Mouse (Mus musculus) liver, postnatal 0 days (tissue): Measurements from ENCODE around the gene Rad51b. TPM values are rescaled to one million over a fixed set of nuclear protein-coding genes. Genes with fewer than 3 reads are reported as not detected.

Experiments
- ATAC-seq: fragments of 200-750 bp; cut with Nextera tagmentation; 2 replicates; pipeline ENCODE4 v1.8.0; 2017; ENCODE audit warnings: mild to moderate bottlenecking, moderate library complexity
- DNase-seq: peaks from one replicate; pipeline ENCODE4 v3.0.0-alpha.2; 2016
- H3K27ac ChIP-seq: fragments of 300-500 bp; sonication (generic); 2 replicates; pipeline ENCODE4 v1.5.1; 2014; ENCODE audit warnings: antibody characterized with exemption, moderate library complexity, mild to moderate bottlenecking, low read depth
- H3K27me3 ChIP-seq: fragments of 300-500 bp; sonication (generic); 2 replicates; pipeline ENCODE4 v1.6.1; 2014; ENCODE audit warnings: low read length, control low read depth, mixed read lengths; ENCODE audit not compliant: insufficient read depth
- H3K36me3 ChIP-seq: fragments of 300-500 bp; sonication (generic); replicated peaks from 2 replicates; pipeline ENCODE4 v1.6.1; 2014; ENCODE audit warnings: mild to moderate bottlenecking, control low read depth, low read length, moderate library complexity, mixed read lengths; ENCODE audit not compliant: insufficient read depth
- H3K4me1 ChIP-seq: fragments of 300-500 bp; sonication (generic); 2 replicates; pipeline ENCODE4 v1.6.1; 2014; ENCODE audit warnings: antibody characterized with exemption, mild to moderate bottlenecking, control low read depth; ENCODE audit not compliant: insufficient read depth
- H3K4me2 ChIP-seq: fragments of 300-500 bp; sonication (generic); 2 replicates; pipeline ENCODE4 v1.6.1; 2014; ENCODE audit warnings: low read depth, mild to moderate bottlenecking, low read length, moderate library complexity, mixed read lengths
- H3K4me3 ChIP-seq: fragments of 300-500 bp; sonication (generic); 2 replicates; pipeline ENCODE4 v1.5.1; 2014; ENCODE audit warnings: low read depth, low read length
- H3K9ac ChIP-seq: fragments of 300-500 bp; sonication (generic); replicated peaks from 2 replicates; pipeline ENCODE4 v1.6.1; 2014; ENCODE audit warnings: mild to moderate bottlenecking, moderate library complexity
- H3K9me3 ChIP-seq: fragments of 300-500 bp; sonication (generic); 2 replicates; pipeline ENCODE4 v1.6.1; 2016; ENCODE audit warnings: mild to moderate bottlenecking, control low read depth, low read length, mixed read lengths
- CTCF ChIP-seq: sonication (generic); IDR thresholded peaks from 2 replicates; pipeline ENCODE4 v1.5.1; 2016; ENCODE audit warnings: antibody characterized with exemption, low read depth
- EP300 ChIP-seq: IDR thresholded peaks from 2 replicates; pipeline ENCODE4 v1.6.1; 2016; ENCODE audit warnings: antibody characterized with exemption, low read depth, mild to moderate bottlenecking
- WGBS: fragments of 180-500 bp; shearing (Covaris S2); extraction: QIAGEN DNeasy Blood & Tissue Kit; methylation state at CpG from one replicate; pipeline ENCODE4 v1.1.7; 2014; ENCODE audit not compliant: insufficient replicate concordance; 5-methylcytosine and 5-hydroxymethylcytosine counted together
- polyA plus RNA-seq: library from polyadenylated mRNA; unstranded; fragments of >200 nt; fragmentation: Nextera tagmentation; extraction: Ambion mirVana; gene quantifications from 2 replicates; pipeline ENCODE4 v1.2.1, GENCODE M21; 2015

Gene Rad51b
- polyA plus RNA-seq, 1 experiment from 2014 or later: 2.5 TPM

DNA sequence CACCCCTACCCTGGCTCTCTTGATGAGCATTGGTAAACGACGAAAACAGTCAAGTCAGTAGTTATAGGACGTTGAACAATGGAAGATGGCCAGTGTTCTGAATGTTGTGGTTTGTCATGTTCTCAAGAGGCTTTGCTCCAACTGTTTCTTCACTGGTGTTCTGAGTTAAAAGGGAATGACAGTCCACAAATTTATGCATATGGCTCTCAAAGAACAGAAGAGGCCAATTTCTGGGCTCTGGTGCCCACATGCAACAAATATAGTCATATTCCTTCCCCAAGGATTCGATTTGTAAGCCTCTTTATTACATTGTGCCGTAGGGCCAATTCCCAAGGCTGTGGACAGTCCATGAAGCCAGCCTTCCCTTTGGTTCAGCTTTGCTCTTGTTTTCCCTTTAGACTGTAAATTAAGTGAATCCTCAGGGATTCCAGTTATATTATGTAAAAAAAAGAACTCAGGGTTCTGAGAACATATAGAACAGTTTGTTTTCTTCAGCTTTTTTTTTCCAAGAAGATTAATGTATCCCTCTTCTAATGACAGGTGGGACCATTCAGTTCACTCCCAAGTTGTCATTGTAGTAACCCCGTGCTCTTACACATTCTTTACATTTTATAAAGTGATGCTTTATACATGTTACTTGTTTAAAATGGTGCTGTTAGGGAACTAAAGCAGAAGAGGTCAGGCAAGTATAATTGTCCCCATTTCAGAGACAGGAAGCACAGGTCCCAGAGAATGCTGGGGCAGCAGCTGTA lies 287.6 kb downstream of the Rad51b start:
- H3K4me3 ChIP-seq: no peak overlapping the region
- H3K36me3 ChIP-seq: no peaks in the 10 kb centered on the region
- no peak for TF ChIP-seq CTCF
- no peak for TF ChIP-seq EP300
- ATAC-seq: no peak
- no peak overlapping the region for H3K9ac ChIP-seq
- H3K4me1 ChIP-seq: no peaks in the 10 kb centered on the region
- H3K9me3 ChIP-seq: no peaks in the 10 kb centered on the region
- no peak overlapping the region for H3K4me2 ChIP-seq
- no peak for DNase-seq
- WGBS: 82% methylated on average over 6 of the region's 6 CpGs
- H3K27me3 ChIP-seq: no peaks in the 10 kb centered on the region
- H3K27ac ChIP-seq: no peak overlapping the region

DNA sequence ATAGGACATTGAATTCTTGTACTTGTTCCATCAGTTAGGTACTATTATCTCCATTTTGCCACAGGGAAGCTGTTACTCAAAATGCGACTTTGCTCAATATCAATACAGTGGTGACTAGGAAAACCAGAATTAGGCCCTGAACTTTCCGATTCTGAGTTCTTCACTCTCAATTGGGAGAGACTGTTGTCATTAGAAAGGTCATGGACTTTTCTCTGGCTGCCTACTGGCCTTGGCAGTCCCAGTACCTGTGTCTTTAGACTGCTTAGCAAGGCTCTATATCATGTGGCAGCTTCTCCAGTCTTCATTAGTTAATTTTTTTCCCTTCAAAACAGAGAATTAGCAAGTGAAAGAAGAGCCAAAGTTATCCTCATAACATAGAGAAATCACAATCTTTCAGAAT lies 288.3 kb downstream of the Rad51b start:
- no peaks in the 10 kb centered on the region for H3K9me3 ChIP-seq
- no peak overlapping the region for H3K27ac ChIP-seq
- H3K27me3 ChIP-seq: no peaks in the 10 kb centered on the region
- no peak for ATAC-seq
- no peak overlapping the region for H3K4me2 ChIP-seq
- H3K4me1 ChIP-seq: no peaks in the 10 kb centered on the region
- no peak overlapping the region for H3K4me3 ChIP-seq
- H3K9ac ChIP-seq: no peak overlapping the region
- no peak for DNase-seq
- H3K36me3 ChIP-seq: no peaks in the 10 kb centered on the region
- 82% methylated on average over 2 of the region's 2 CpGs for WGBS
- TF ChIP-seq CTCF: no peak
- TF ChIP-seq EP300: no peak

DNA sequence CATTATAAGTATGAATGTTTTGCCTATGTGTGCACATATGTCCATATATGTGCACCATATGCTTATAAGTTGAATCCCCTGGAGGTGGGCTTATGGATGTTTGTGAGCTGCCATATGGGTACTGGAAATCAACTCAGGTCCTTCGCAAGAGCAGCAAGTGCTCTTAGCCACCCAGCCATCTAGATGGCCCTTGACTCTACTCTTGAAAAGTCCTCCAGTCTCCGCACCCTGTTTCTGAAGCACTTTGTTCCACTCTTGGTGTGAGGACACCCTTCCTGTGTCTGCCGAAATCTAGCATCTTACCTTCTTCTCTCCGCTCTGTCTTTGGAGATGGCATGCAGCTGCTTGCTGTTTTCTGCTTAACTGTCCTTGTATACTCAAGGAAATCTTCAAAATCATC lies 291.7 kb downstream of the Rad51b start:
- 92% methylated on average over 4 of the region's 4 CpGs for WGBS
- no peak for ATAC-seq
- Histone ChIP-seq H3K9ac (no peak overlapping the region), H3K27me3 (no peaks in the 10 kb centered on the region), H3K4me1 (no peaks in the 10 kb centered on the region), H3K4me3 (no peak overlapping the region), H3K27ac (no peak overlapping the region), H3K4me2 (no peak overlapping the region), H3K9me3 (no peaks in the 10 kb centered on the region), H3K36me3 (no peaks in the 10 kb centered on the region)
- TF ChIP-seq CTCF (no peak), EP300 (no peak)
- no peak for DNase-seq

DNA sequence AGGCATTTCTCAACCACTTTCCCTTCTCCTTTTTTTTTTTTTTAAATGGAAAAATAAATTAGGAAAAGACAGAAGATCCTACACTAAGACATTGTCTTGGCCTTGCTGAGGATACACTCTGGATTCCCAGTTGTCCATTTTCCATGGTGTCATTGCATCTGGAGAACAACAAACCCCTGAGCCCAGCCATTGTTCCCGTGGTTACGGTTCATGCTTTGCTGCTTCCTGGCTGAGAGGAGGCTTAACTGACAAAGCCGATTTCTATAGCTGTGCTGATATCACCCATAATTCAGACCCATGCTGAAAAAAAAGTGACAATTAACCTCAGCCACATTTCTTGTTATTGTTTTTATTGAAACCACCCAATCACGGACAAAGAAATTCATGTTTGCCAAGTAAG lies 295.1 kb downstream of the Rad51b start:
- DNase-seq (no peak), ATAC-seq (no peak)
- TF ChIP-seq EP300 (no peak), CTCF (no peak)
- WGBS: 67% methylated on average over 4 of the region's 4 CpGs
- no peaks in the 10 kb centered on the region for H3K4me1 ChIP-seq
- no peaks in the 10 kb centered on the region for H3K9me3 ChIP-seq
- H3K27me3 ChIP-seq: no peaks in the 10 kb centered on the region
- H3K36me3 ChIP-seq: no peaks in the 10 kb centered on the region
- H3K9ac ChIP-seq: no peak overlapping the region
- H3K4me3 ChIP-seq: no peak overlapping the region
- H3K4me2 ChIP-seq: no peak overlapping the region
- H3K27ac ChIP-seq: no peak overlapping the region

DNA sequence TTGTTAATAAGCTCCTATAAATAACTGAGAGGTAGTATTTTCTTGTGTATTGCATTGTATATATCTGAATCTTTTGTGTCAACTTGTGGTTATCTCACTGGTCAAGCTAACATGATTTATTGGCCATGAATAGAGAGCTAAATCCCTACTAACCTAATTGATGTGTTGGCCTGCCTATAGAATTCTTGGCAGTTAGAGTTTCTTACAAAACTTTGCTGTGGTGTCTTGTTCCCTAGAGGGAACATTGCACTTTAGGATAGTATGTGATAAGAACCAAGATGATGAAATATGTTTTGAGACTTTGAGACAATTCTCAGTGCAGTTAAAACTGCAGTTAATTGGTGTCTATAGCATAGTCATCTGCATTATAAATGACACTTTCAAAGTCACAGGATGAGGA lies 299.8 kb downstream of the Rad51b start:
- TF ChIP-seq CTCF (no peak), EP300 (no peak)

DNA sequence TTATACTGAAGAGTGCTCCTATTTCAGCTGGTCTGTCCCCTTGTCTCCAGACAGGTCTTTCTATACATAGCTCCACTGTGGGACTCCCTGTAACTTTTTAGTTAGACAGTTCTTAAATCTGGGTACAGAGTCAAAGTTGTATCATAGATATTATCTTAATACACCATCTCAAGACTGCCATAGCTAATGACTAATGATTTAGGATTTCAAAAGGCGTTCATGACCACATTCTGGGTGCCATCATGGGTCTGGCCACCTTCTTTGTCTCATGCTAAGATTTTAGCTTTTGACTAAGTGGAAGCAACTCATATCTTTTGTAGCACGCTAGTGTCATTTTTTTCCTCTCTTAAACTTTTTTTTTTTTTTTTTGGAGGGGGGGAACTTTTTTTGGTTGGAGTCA lies 300.3 kb downstream of the Rad51b start:
- DNase-seq (no peak), ATAC-seq (no peak)
- 81% methylated on average over 2 of the region's 2 CpGs for WGBS
- Histone ChIP-seq H3K4me3 (no peak overlapping the region), H3K4me1 (peaks cover 14% of the 10 kb centered on the region), H3K9ac (no peak overlapping the region), H3K27ac (no peak overlapping the region), H3K36me3 (no peaks in the 10 kb centered on the region), H3K9me3 (no peaks in the 10 kb centered on the region), H3K4me2 (no peak overlapping the region), H3K27me3 (no peaks in the 10 kb centered on the region)
- TF ChIP-seq CTCF (no peak), EP300 (no peak)

More for the DNA sequence above, 299.8 kb downstream of the Rad51b start:
- ATAC-seq: no peak
- Histone ChIP-seq H3K4me2 (no peak overlapping the region), H3K4me3 (no peak overlapping the region), H3K27me3 (no peaks in the 10 kb centered on the region), H3K9ac (no peak overlapping the region), H3K27ac (no peak overlapping the region), H3K4me1 (peaks cover 9% of the 10 kb centered on the region), H3K36me3 (no peaks in the 10 kb centered on the region), H3K9me3 (no peaks in the 10 kb centered on the region)
- no peak for DNase-seq

DNA sequence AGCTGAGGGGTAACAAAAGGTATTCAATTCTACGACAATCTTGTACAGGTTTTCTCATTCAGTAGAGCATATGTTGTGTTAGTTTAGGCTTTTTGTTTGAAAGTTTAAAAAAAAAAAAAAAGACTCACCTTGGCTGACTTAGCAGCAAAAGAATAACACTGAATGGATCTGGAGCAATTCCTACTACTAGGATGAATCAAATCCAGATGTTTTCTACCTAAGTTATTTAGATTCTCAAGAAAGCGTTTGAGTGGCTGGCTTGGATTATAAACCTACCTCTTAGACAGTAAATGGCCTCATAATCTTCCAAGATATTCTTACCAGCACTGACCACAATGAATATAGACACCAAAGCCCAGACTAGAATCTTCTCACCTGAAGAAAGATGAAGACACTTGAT lies 300.7 kb downstream of the Rad51b start:
- Histone ChIP-seq H3K27me3 (no peaks in the 10 kb centered on the region), H3K4me1 (peaks cover 15% of the 10 kb centered on the region), H3K27ac (no peak overlapping the region), H3K4me3 (no peak overlapping the region), H3K9ac (no peak overlapping the region), H3K36me3 (no peaks in the 10 kb centered on the region), H3K4me2 (no peak overlapping the region), H3K9me3 (no peaks in the 10 kb centered on the region)
- TF ChIP-seq CTCF: no peak
- TF ChIP-seq EP300: no peak
- DNase-seq: no peak
- ATAC-seq: no peak
- 88% methylated on average over 2 of the region's 2 CpGs for WGBS
